Mouse (Mus musculus): ENCODE measurements around the gene Acsl5.

- TF ChIP-seq POLR2A (IDR thresholded peaks at IDR 0.05; ENCODE audit: low read depth, low read length) = no peak
- TF ChIP-seq CTCF (conservative IDR thresholded peaks at IDR 0.05; ENCODE audit: insufficient read depth, insufficient read length, low read depth, low read length) = no peak
These were observed 91.5 kb downstream of the Acsl5 start for GRCm38 (mm10) chr19:55343274-55343673.

Measured in kidney, adult 2 months (tissue).